Mouse (Mus musculus) hindbrain, embryonic 11.5 days (tissue): ENCODE data around the gene Gm20390. TPM values are rescaled to one million over a fixed set of nuclear protein-coding genes. Genes with fewer than 3 reads are reported as not detected.

Experiments used
- ATAC-seq: fragments of 200-750 bp; cut with Nextera tagmentation; 2 replicates; pipeline ENCODE4 v1.8.0; 2017; ENCODE audit warnings: mild to moderate bottlenecking, moderate TSS enrichment, moderate library complexity; ENCODE audit not compliant: low FRiP score
- DNase-seq: peaks from one replicate; pipeline ENCODE4 v3.0.0-alpha.2; 2015; ENCODE audit warnings: low spot score
- H3K27ac ChIP-seq: fragments of 300-500 bp; sonication (generic); 2 replicates; pipeline ENCODE4 v1.5.1; 2014; ENCODE audit warnings: mild to moderate bottlenecking, low read depth, low read length
- H3K27me3 ChIP-seq: fragments of 300-500 bp; sonication (generic); 2 replicates; pipeline ENCODE4 v1.6.1; 2014; ENCODE audit warnings: mild to moderate bottlenecking, low read length, moderate library complexity, mixed read lengths; ENCODE audit not compliant: control insufficient read depth, insufficient read depth
- H3K36me3 ChIP-seq: fragments of 300-500 bp; sonication (generic); 2 replicates; pipeline ENCODE4 v1.6.1; 2014; ENCODE audit warnings: mild to moderate bottlenecking, low read length, moderate library complexity, mixed read lengths; ENCODE audit not compliant: control insufficient read depth, insufficient read depth
- H3K4me1 ChIP-seq: fragments of 300-500 bp; sonication (generic); replicated peaks from 2 replicates; pipeline ENCODE4 v1.6.1; 2014; ENCODE audit warnings: low read length, mixed read lengths; ENCODE audit not compliant: control insufficient read depth, insufficient read depth
- H3K4me2 ChIP-seq: fragments of 300-500 bp; sonication (generic); replicated peaks from 2 replicates; pipeline ENCODE4 v1.6.1; 2014; ENCODE audit warnings: mild to moderate bottlenecking, low read depth, low read length
- H3K4me3 ChIP-seq: fragments of 300-500 bp; sonication (generic); 2 replicates; pipeline ENCODE4 v1.5.1; 2014; ENCODE audit warnings: low read depth, low read length
- H3K9ac ChIP-seq: fragments of 300-500 bp; sonication (generic); 2 replicates; pipeline ENCODE4 v1.6.1; 2014; ENCODE audit warnings: low read depth, low read length
- H3K9me3 ChIP-seq: fragments of 300-500 bp; sonication (generic); 2 replicates; pipeline ENCODE4 v1.6.1; 2016; ENCODE audit warnings: low read length; ENCODE audit not compliant: control insufficient read depth
- WGBS: fragments of 180-500 bp; shearing (Covaris S2); extraction: QIAGEN DNeasy Blood & Tissue Kit; methylation state at CpG from one replicate; pipeline ENCODE4 v1.1.7; 2014; 5-methylcytosine and 5-hydroxymethylcytosine counted together
- polyA plus RNA-seq: library from polyadenylated mRNA; unstranded; fragments of >200 nt; fragmentation: Nextera tagmentation; extraction: Ambion mirVana; gene quantifications from 2 replicates; pipeline ENCODE4 v1.2.1, GENCODE M21; 2014

Gene Gm20390
- polyA plus RNA-seq, 1 experiment from 2014 or later = 393 TPM

GRCm38 (mm10) chr11:93955256-93956150, 12.6 kb downstream of the Gm20390 start:
- peaks cover 6% of the 10 kb centered on the region for H3K36me3 ChIP-seq
- under 1% methylated on average over 67 of the region's 67 CpGs for WGBS
- peak overlapping the region; percentile 73 for H3K9ac ChIP-seq
- ATAC-seq (peak; percentile 96), DNase-seq (peak; percentile 91)
- peak overlapping the region; percentile 62 for H3K4me3 ChIP-seq
- H3K4me1 ChIP-seq = peaks cover 3% of the 10 kb centered on the region; the same call in 1 of the 2 replicates
- no peaks in the 10 kb centered on the region for H3K27me3 ChIP-seq
- H3K27ac ChIP-seq = peak overlapping the region; percentile 80
- peak overlapping the region; percentile 81 for H3K4me2 ChIP-seq
- H3K9me3 ChIP-seq = no peaks in the 10 kb centered on the region

- 43% methylated on average over 12 of the region's 13 CpGs for WGBS
- H3K9ac ChIP-seq = peak overlapping the region; percentile 73
- H3K27me3 ChIP-seq = no peaks in the 10 kb centered on the region
- peak overlapping the region; percentile 62 for H3K4me3 ChIP-seq
- peak overlapping the region; percentile 81 for H3K4me2 ChIP-seq
- peaks cover 3% of the 10 kb centered on the region; the same call in 1 of the 2 replicates for H3K4me1 ChIP-seq
- ATAC-seq = no peak
- H3K27ac ChIP-seq = peak overlapping the region; percentile 80
- DNase-seq = no peak
- peaks cover 4% of the 10 kb centered on the region; the same call in 1 of the 2 replicates for H3K36me3 ChIP-seq
- no peaks in the 10 kb centered on the region for H3K9me3 ChIP-seq
Observed at GRCm38 (mm10) chr11:93954738-93955255, 13.3 kb downstream of the Gm20390 start.

- Histone ChIP-seq H3K9ac (no peak overlapping the region), H3K9me3 (no peaks in the 10 kb centered on the region), H3K27ac (no peak overlapping the region), H3K4me1 (peaks cover 3% of the 10 kb centered on the region; the same call in 1 of the 2 replicates), H3K27me3 (no peaks in the 10 kb centered on the region), H3K4me3 (no peak overlapping the region), H3K4me2 (no peak overlapping the region), H3K36me3 (peaks cover 4% of the 10 kb centered on the region; the same call in 1 of the 2 replicates)
- ATAC-seq (no peak), DNase-seq (no peak)
- 64% methylated on average over 5 of the region's 5 CpGs for WGBS
Observed at GRCm38 (mm10) chr11:93952376-93952775, 15.7 kb downstream of the Gm20390 start.

- Histone ChIP-seq H3K9me3 (no peaks in the 10 kb centered on the region), H3K27ac (no peak overlapping the region), H3K9ac (no peak overlapping the region), H3K4me3 (no peak overlapping the region), H3K27me3 (no peaks in the 10 kb centered on the region), H3K4me1 (no peaks in the 10 kb centered on the region), H3K36me3 (peaks cover 4% of the 10 kb centered on the region; the same call in 1 of the 2 replicates), H3K4me2 (no peak overlapping the region)
- ATAC-seq = no peak
- DNase-seq = no peak
- 70% methylated on average over 1 of the region's 1 CpGs for WGBS
Observed at GRCm38 (mm10) chr11:93950045-93950444, 18.0 kb downstream of the Gm20390 start.

DNA sequence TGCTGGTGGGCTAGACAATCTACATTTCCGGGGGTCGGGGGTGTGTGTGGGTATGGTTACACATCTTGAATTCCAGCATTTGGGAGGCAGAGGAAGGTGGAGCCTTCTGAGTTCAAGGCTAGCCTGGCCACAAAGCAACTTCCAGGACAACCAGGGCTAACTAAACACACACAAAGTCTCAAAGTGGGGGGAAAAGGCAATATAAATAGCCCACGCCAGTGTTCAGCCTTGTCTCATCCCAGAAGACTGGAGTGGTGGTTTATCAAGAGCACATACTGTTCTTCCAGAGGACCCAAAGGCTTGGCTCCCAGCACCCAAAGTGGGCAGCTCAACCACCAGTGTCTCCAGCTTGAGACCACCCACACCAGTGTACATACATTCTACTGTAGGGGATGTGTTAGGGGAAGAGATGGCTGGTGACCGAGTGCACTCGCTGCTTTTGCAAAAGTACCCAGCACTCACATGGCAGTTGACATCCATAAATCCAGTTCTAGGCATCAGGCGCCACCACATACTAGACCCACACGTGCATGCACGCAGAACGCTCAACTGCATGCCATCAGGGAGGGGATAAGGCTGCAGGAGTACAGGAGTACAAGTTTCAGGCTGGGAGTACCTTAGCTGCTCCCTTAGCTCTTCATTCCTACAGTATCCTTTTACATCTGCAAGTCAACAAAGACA, 19.1 kb downstream of the Gm20390 start:
- Histone ChIP-seq H3K4me2 (no peak overlapping the region), H3K4me1 (no peaks in the 10 kb centered on the region), H3K9ac (no peak overlapping the region), H3K36me3 (peaks cover 4% of the 10 kb centered on the region; the same call in 1 of the 2 replicates), H3K27ac (no peak overlapping the region), H3K4me3 (no peak overlapping the region), H3K27me3 (no peaks in the 10 kb centered on the region), H3K9me3 (no peaks in the 10 kb centered on the region)
- no peak for DNase-seq
- WGBS = 92% methylated on average over 9 of the region's 9 CpGs
- ATAC-seq = no peak

DNA sequence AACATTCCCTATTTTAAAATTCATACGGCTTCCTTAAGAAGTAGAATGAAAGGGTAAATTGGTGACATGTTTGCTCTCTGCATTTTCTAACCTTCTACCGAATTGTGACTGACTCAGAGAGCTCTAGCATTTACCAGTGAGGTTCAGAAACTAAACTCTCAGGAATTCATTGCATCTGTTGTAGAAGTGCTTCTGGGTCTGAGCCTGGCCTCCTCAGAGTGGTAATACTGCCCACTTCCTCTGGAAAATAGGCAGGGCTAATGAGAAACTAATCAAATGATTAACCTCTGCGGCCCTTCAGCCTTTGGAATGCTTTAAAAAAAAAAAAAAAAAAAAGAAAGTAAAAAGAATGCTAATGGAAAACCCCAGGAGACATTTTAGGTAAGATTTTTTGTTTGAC, 23.1 kb downstream of the Gm20390 start:
- H3K4me1 ChIP-seq = no peaks in the 10 kb centered on the region
- no peak overlapping the region for H3K9ac ChIP-seq
- no peak overlapping the region for H3K4me3 ChIP-seq
- ATAC-seq = no peak
- H3K27ac ChIP-seq = no peak overlapping the region
- no peak for DNase-seq
- H3K9me3 ChIP-seq = no peaks in the 10 kb centered on the region
- H3K36me3 ChIP-seq = no peaks in the 10 kb centered on the region
- no peaks in the 10 kb centered on the region for H3K27me3 ChIP-seq
- 79% methylated on average over 3 of the region's 3 CpGs for WGBS
- no peak overlapping the region for H3K4me2 ChIP-seq

DNA sequence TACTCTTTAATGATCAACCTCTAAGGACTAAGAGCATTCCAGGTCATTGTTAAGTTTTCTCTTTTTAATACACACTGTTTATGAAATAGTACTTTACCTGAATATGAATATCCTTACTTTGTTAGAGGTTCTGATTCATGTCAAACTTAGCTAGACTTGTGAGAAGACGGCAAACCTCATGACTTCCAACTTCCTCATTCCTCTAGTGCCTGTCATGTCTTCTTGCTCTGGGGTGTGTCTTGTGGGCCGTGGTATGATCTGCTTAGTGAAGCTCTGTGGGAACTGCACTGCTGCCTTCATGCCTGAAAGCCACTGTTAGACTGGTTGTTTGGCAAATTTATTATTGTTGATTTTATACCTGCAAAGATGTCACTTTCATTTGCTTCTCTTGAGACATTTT, 27.2 kb downstream of the Gm20390 start:
- no peaks in the 10 kb centered on the region for H3K4me1 ChIP-seq
- H3K27ac ChIP-seq = no peak overlapping the region
- WGBS = 92% methylated on average over 2 of the region's 2 CpGs
- ATAC-seq (no peak), DNase-seq (no peak)
- H3K9ac ChIP-seq = no peak overlapping the region
- H3K4me3 ChIP-seq = no peak overlapping the region
- H3K36me3 ChIP-seq = no peaks in the 10 kb centered on the region
- no peaks in the 10 kb centered on the region for H3K27me3 ChIP-seq
- H3K9me3 ChIP-seq = no peaks in the 10 kb centered on the region
- H3K4me2 ChIP-seq = no peak overlapping the region

DNA sequence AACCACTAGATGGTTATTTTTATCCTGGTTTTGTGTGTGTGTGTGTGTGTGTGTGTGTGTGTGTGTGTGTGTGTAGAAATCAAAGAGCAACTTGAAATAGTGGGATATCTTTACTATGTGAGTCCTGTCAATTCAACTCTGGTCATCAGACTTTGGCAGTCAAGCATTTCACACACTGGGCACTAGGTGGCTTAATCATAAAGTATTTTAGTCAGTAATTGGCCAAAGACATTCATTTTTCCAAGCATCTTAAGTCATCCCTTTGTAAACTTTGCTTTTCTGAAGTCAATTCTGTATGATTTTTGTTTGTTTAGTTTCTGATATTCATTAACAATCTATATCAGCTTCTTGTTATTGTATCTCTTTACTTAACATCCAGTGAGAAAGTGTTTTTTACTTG, 39.0 kb downstream of the Gm20390 start:
- H3K4me1 ChIP-seq = no peaks in the 10 kb centered on the region
- no peak overlapping the region for H3K27ac ChIP-seq
- peaks cover 3% of the 10 kb centered on the region for H3K36me3 ChIP-seq
- H3K9ac ChIP-seq = no peak overlapping the region
- DNase-seq (no peak), ATAC-seq (no peak)
- H3K4me2 ChIP-seq = no peak overlapping the region
- no peaks in the 10 kb centered on the region for H3K27me3 ChIP-seq
- no peaks in the 10 kb centered on the region for H3K9me3 ChIP-seq
- no peak overlapping the region for H3K4me3 ChIP-seq
